Mouse (Mus musculus): Measurements from ENCODE around the gene Uqcc2. TPM values are rescaled to one million over a fixed set of nuclear protein-coding genes. Genes with fewer than 3 reads are reported as not detected.
A peak's percentile ranks its signal among the peaks of the same experiment; 100 is the strongest.

Gene Uqcc2
- 100 to 1,000 TPM; 333 to 355 (median 345) TPM for total RNA-seq (2022)

- peak; percentile 96 for DNase-seq (ENCODE audit: low spot score)
Measured at GRCm38 (mm10) chr17:27133551-27134141, at the start of gene Uqcc2. Gene Uqcc2, minus strand, starts transcription at chr17:27133916.

- no peak for DNase-seq (ENCODE audit: low spot score)
Measured at GRCm38 (mm10) chr17:27182401-27182800, 48.7 kb upstream of the Uqcc2 start.

- DNase-seq (ENCODE audit: low spot score): no peak
Measured at GRCm38 (mm10) chr17:27181666-27182065, 48.0 kb upstream of the Uqcc2 start.

GRCm38 (mm10) chr17:27179681-27180280 is 46.1 kb upstream of the Uqcc2 start:
- DNase-seq (ENCODE audit: low spot score): no peak

- no peak for DNase-seq (ENCODE audit: low spot score)
Measured at GRCm38 (mm10) chr17:27178427-27179177, 44.9 kb upstream of the Uqcc2 start.

- no peak for DNase-seq (ENCODE audit: low spot score)
Measured at GRCm38 (mm10) chr17:27178019-27178418, 44.3 kb upstream of the Uqcc2 start.

GRCm38 (mm10) chr17:27176754-27177153 is 43.0 kb upstream of the Uqcc2 start:
- DNase-seq (ENCODE audit: low spot score): no peak

- no peak for DNase-seq (ENCODE audit: low spot score)
Measured at GRCm38 (mm10) chr17:27176287-27176686, 42.6 kb upstream of the Uqcc2 start.

GRCm38 (mm10) chr17:27175196-27175874 is 41.6 kb upstream of the Uqcc2 start:
- no peak for DNase-seq (ENCODE audit: low spot score)

GRCm38 (mm10) chr17:27173715-27174114 is 40.0 kb upstream of the Uqcc2 start:
- no peak for DNase-seq (ENCODE audit: low spot score)

- DNase-seq (ENCODE audit: low spot score): no peak
Measured at GRCm38 (mm10) chr17:27172459-27172858, 38.7 kb upstream of the Uqcc2 start.

- no peak for DNase-seq (ENCODE audit: low spot score)
Measured at GRCm38 (mm10) chr17:27171121-27171520, 37.4 kb upstream of the Uqcc2 start.

- no peak for DNase-seq (ENCODE audit: low spot score)
Measured at GRCm38 (mm10) chr17:27169952-27170695, 36.4 kb upstream of the Uqcc2 start.

GRCm38 (mm10) chr17:27168569-27168968 is 34.9 kb upstream of the Uqcc2 start:
- no peak for DNase-seq (ENCODE audit: low spot score)

GRCm38 (mm10) chr17:27167545-27167944 is 33.8 kb upstream of the Uqcc2 start, which contains the start of gene Ip6k3:
Gene Ip6k3, minus strand, starts transcription at chr17:27167795.
- no peak for DNase-seq (ENCODE audit: low spot score)

- DNase-seq (ENCODE audit: low spot score): no peak
Measured at GRCm38 (mm10) chr17:27166901-27167300, 33.2 kb upstream of the Uqcc2 start.

GRCm38 (mm10) chr17:27165054-27165773 is 31.5 kb upstream of the Uqcc2 start:
- no peak for DNase-seq (ENCODE audit: low spot score)

- peak; percentile 70 for DNase-seq (ENCODE audit: low spot score)
Measured at GRCm38 (mm10) chr17:27160905-27161304, 27.2 kb upstream of the Uqcc2 start.

- no peak for DNase-seq (ENCODE audit: low spot score)
Measured at GRCm38 (mm10) chr17:27159169-27159568, 25.5 kb upstream of the Uqcc2 start.

GRCm38 (mm10) chr17:27158439-27158838 is 24.7 kb upstream of the Uqcc2 start:
- DNase-seq (ENCODE audit: low spot score): no peak

- DNase-seq (ENCODE audit: low spot score): no peak
Measured at GRCm38 (mm10) chr17:27155752-27156151, 22.0 kb upstream of the Uqcc2 start.
